Mouse (Mus musculus) small intestine, adult 2 months (tissue): ENCODE results near the gene Pamr1.

Experiments
- CTCF ChIP-seq: fragments of 200-500 bp; IDR thresholded peaks from 2 replicates; pipeline ENCODE4 v1.5.1; 2012; ENCODE audit warnings: low read depth, mild to moderate bottlenecking, control low read depth, inconsistent platforms, low read length, moderate library complexity, mixed read lengths; ENCODE audit not compliant: insufficient replicate concordance, insufficient read length; ENCODE audit errors: extremely low read depth
- POLR2A ChIP-seq: fragments of 200-500 bp; IDR thresholded peaks from 2 replicates; pipeline ENCODE4 v1.6.1; 2012; ENCODE audit warnings: low read depth, mild to moderate bottlenecking, control low read depth, inconsistent platforms, low read length, moderate library complexity

DNA sequence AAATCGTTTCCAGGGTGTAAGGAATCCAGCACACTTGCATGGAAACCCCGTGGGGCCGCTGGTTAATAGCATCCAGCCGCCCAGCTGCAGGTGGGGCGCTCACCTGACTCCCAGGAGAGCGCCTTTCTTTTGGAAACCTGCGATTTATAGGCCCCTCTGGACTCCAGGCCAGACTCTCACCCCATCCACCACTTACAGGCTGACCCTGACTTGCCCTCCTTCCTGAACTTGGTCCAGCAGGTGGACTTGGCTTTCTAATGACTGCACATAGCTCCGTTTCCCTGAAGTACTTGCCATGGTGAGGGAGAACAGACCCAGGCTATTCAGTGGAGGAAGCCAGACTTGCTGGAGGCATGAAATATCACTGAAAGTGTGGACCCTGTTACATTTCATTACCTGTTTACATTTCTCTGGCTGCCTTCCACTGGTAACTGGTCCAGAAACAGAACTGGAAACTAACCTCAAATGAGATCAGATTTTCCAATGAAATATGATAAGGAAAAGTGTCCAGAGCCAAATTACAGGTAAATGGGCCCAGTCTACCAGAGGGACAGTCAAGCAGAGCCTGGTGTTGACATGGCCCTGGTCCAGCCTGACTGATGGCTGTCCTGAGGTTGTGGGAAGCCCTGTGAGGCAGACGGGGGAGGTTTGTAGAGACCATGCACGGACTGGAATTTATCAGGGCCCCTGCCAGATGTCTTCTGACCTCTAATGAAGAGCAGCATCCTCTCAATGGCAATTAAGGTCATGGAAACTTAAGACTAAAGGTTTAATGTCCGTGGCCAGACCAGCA is 9.2 kb upstream of the Pamr1 start:
- TF ChIP-seq CTCF (no peak), POLR2A (no peak)
